Mouse (Mus musculus) intestine, postnatal 0 days (tissue): ENCODE measurements at regions not wholly inside any gene's neighbourhood (a gene's known extent, or its start where the extent isn't known, plus 50 kb on each side); places are given as distances from the start of the nearest gene placed in this dataset.

Experiments
- ATAC-seq: fragments of 200-750 bp; cut with Nextera tagmentation; 2 replicates; pipeline ENCODE4 v1.8.0; 2017; ENCODE audit warnings: mild to moderate bottlenecking, moderate TSS enrichment, moderate library complexity
- H3K27ac ChIP-seq: fragments of 300-500 bp; sonication (generic); 2 replicates; pipeline ENCODE4 v1.5.1; 2014; ENCODE audit warnings: mild to moderate bottlenecking, low read depth, low read length, moderate library complexity
- H3K27me3 ChIP-seq: fragments of 300-500 bp; sonication (generic); replicated peaks from 2 replicates; pipeline ENCODE4 v1.6.1; 2014; ENCODE audit warnings: low read length, mixed read lengths; ENCODE audit not compliant: control insufficient read depth, insufficient read depth
- H3K36me3 ChIP-seq: fragments of 300-500 bp; sonication (generic); 2 replicates; pipeline ENCODE4 v1.6.1; 2014; ENCODE audit warnings: mild to moderate bottlenecking, moderate library complexity; ENCODE audit not compliant: control insufficient read depth, insufficient read depth
- H3K4me1 ChIP-seq: fragments of 300-500 bp; sonication (generic); replicated peaks from 2 replicates; pipeline ENCODE4 v1.6.1; 2014; ENCODE audit warnings: antibody characterized with exemption, low read length, mixed read lengths; ENCODE audit not compliant: control insufficient read depth, insufficient read depth
- H3K4me2 ChIP-seq: fragments of 300-500 bp; sonication (generic); replicated peaks from 2 replicates; pipeline ENCODE4 v1.6.1; 2014; ENCODE audit warnings: low read depth, mild to moderate bottlenecking, moderate library complexity
- H3K4me3 ChIP-seq: fragments of 300-500 bp; sonication (generic); 2 replicates; pipeline ENCODE4 v1.5.1; 2014; ENCODE audit warnings: low read depth, low read length
- H3K9ac ChIP-seq: fragments of 300-500 bp; sonication (generic); 2 replicates; pipeline ENCODE4 v1.6.1; 2014; ENCODE audit warnings: mild to moderate bottlenecking, low read depth, low read length
- H3K9me3 ChIP-seq: fragments of 300-500 bp; sonication (generic); 2 replicates; pipeline ENCODE4 v1.6.1; 2016; ENCODE audit warnings: mixed run types; ENCODE audit not compliant: control insufficient read depth
- CTCF ChIP-seq: sonication (generic); IDR thresholded peaks from 2 replicates; pipeline ENCODE4 v1.5.1; 2016; ENCODE audit warnings: low read depth, mild to moderate bottlenecking, control low read depth, antibody characterized with exemption, moderate library complexity
- WGBS: fragments of 180-500 bp; shearing (Covaris S2); extraction: QIAGEN DNeasy Blood & Tissue Kit; methylation state at CpG from one replicate; pipeline ENCODE4 v1.1.7; 2014; 5-methylcytosine and 5-hydroxymethylcytosine counted together

- H3K4me2 ChIP-seq = no peak overlapping the region
- H3K27me3 ChIP-seq = no peaks in the 10 kb centered on the region
- no peaks in the 10 kb centered on the region for H3K36me3 ChIP-seq
- ATAC-seq = no peak
- H3K27ac ChIP-seq = no peak overlapping the region
- H3K4me3 ChIP-seq = no peak overlapping the region
- H3K9me3 ChIP-seq = 0 out of 2 replicates have a peak, but pooled peaks cover under 1% of the 10 kb centered on the region
- TF ChIP-seq CTCF = no peak
- no peaks in the 10 kb centered on the region for H3K4me1 ChIP-seq
- 89% methylated on average over 7 of the region's 7 CpGs for WGBS
- H3K9ac ChIP-seq = no peak overlapping the region
Observed at GRCm38 (mm10) chr7:64036154-64036553, 97.4 kb upstream of the Klf13 start.

- H3K4me1 ChIP-seq = no peaks in the 10 kb centered on the region
- WGBS = 58% methylated on average over 8 of the region's 8 CpGs
- no peak overlapping the region for H3K4me2 ChIP-seq
- TF ChIP-seq CTCF = no peak
- no peak for ATAC-seq
- no peaks in the 10 kb centered on the region for H3K36me3 ChIP-seq
- H3K27ac ChIP-seq = no peak overlapping the region
- no peak overlapping the region for H3K9ac ChIP-seq
- H3K27me3 ChIP-seq = no peaks in the 10 kb centered on the region
- H3K9me3 ChIP-seq = no peaks in the 10 kb centered on the region
- no peak overlapping the region for H3K4me3 ChIP-seq
Observed at GRCm38 (mm10) chr7:64035025-64035606, 96.4 kb upstream of the Klf13 start.

GRCm38 (mm10) chr7:64034493-64034892 lies 95.8 kb upstream of the Klf13 start:
- Histone ChIP-seq H3K4me1 (no peaks in the 10 kb centered on the region), H3K4me2 (no peak overlapping the region), H3K27ac (no peak overlapping the region), H3K9me3 (no peaks in the 10 kb centered on the region), H3K9ac (no peak overlapping the region), H3K27me3 (no peaks in the 10 kb centered on the region), H3K36me3 (no peaks in the 10 kb centered on the region), H3K4me3 (no peak overlapping the region)
- no peak for ATAC-seq
- WGBS = 56% methylated on average over 1 of the region's 1 CpGs
- TF ChIP-seq CTCF = no peak

- no peak overlapping the region for H3K27ac ChIP-seq
- no peaks in the 10 kb centered on the region for H3K27me3 ChIP-seq
- H3K9me3 ChIP-seq = no peaks in the 10 kb centered on the region
- ATAC-seq = no peak
- 47% methylated on average over 2 of the region's 2 CpGs for WGBS
- H3K4me1 ChIP-seq = no peaks in the 10 kb centered on the region
- H3K4me3 ChIP-seq = no peak overlapping the region
- TF ChIP-seq CTCF = no peak
- no peak overlapping the region for H3K4me2 ChIP-seq
- no peak overlapping the region for H3K9ac ChIP-seq
- no peaks in the 10 kb centered on the region for H3K36me3 ChIP-seq
Observed at GRCm38 (mm10) chr7:64033388-64033787, 94.7 kb upstream of the Klf13 start.

- no peak for TF ChIP-seq CTCF
- Histone ChIP-seq H3K27ac (no peak overlapping the region), H3K4me2 (no peak overlapping the region), H3K9me3 (no peaks in the 10 kb centered on the region), H3K4me3 (no peak overlapping the region), H3K9ac (no peak overlapping the region), H3K27me3 (no peaks in the 10 kb centered on the region), H3K36me3 (no peaks in the 10 kb centered on the region), H3K4me1 (no peaks in the 10 kb centered on the region)
- no peak for ATAC-seq
- WGBS = 54% methylated on average over 9 of the region's 9 CpGs
Observed at GRCm38 (mm10) chr7:64032921-64033354, 94.2 kb upstream of the Klf13 start.

GRCm38 (mm10) chr7:64030650-64031049 lies 91.9 kb upstream of the Klf13 start:
- WGBS = 89% methylated on average over 2 of the region's 2 CpGs
- no peak for ATAC-seq
- H3K27me3 ChIP-seq = no peaks in the 10 kb centered on the region
- TF ChIP-seq CTCF = no peak
- H3K36me3 ChIP-seq = no peaks in the 10 kb centered on the region
- no peak overlapping the region for H3K4me2 ChIP-seq
- H3K4me1 ChIP-seq = no peaks in the 10 kb centered on the region
- H3K9ac ChIP-seq = no peak overlapping the region
- no peak overlapping the region for H3K27ac ChIP-seq
- no peaks in the 10 kb centered on the region for H3K9me3 ChIP-seq
- H3K4me3 ChIP-seq = no peak overlapping the region

GRCm38 (mm10) chr7:64027100-64027499 lies 88.4 kb upstream of the Klf13 start:
- TF ChIP-seq CTCF = no peak

More at GRCm38 (mm10) chr7:64027100-64027499, 88.4 kb upstream of the Klf13 start:
- no peak for ATAC-seq
- H3K27me3 ChIP-seq = no peaks in the 10 kb centered on the region
- H3K9ac ChIP-seq = no peak overlapping the region
- H3K27ac ChIP-seq = no peak overlapping the region
- H3K4me2 ChIP-seq = no peak overlapping the region
- H3K9me3 ChIP-seq = no peaks in the 10 kb centered on the region
- H3K36me3 ChIP-seq = no peaks in the 10 kb centered on the region
- no peak overlapping the region for H3K4me3 ChIP-seq
- 92% methylated on average over 7 of the region's 7 CpGs for WGBS
- no peaks in the 10 kb centered on the region for H3K4me1 ChIP-seq
